Mouse (Mus musculus): ENCODE data around the gene Vars.
"Not testable (repeated sequence)": the region's sequence is repeated elsewhere in the genome, so short reads cannot be mapped to it uniquely, and the experiment has no call there.

The Vars gene

GRCm38 (mm10) chr17:35026206-35026605 lies 25.4 kb downstream of the Vars start:
- DNase-seq: no peak

GRCm38 (mm10) chr17:35027277-35028068 lies 26.7 kb downstream of the Vars start, which contains the start of gene Sapcd1:
TSS of gene Sapcd1 (minus strand) at chr17:35028016.
- DNase-seq: peak; percentile 42 to 43

- no peak for DNase-seq
Observed at GRCm38 (mm10) chr17:35028315-35028714, 27.5 kb downstream of the Vars start.

- DNase-seq: peak in 1 of 2 experiments; percentile 54
Observed at GRCm38 (mm10) chr17:35029691-35030532, 29.1 kb downstream of the Vars start.

- DNase-seq: no peak
Observed at GRCm38 (mm10) chr17:35031272-35031671, 30.5 kb downstream of the Vars start.

- no peak for DNase-seq
Observed at GRCm38 (mm10) chr17:35031880-35032279, 31.1 kb downstream of the Vars start.

- DNase-seq: no peak
Observed at GRCm38 (mm10) chr17:35032323-35032870, 31.6 kb downstream of the Vars start.

- DNase-seq: not testable (repeated sequence)
Observed at GRCm38 (mm10) chr17:35033703-35034102, 32.9 kb downstream of the Vars start.

- no peak for DNase-seq
Observed at GRCm38 (mm10) chr17:35034896-35035295, 34.1 kb downstream of the Vars start.

GRCm38 (mm10) chr17:35039121-35039873 lies 38.5 kb downstream of the Vars start:
- no peak for DNase-seq

- no peak for DNase-seq
Observed at GRCm38 (mm10) chr17:35043794-35044193, 43.0 kb downstream of the Vars start.

GRCm38 (mm10) chr17:35044904-35045806 lies 44.4 kb downstream of the Vars start:
- DNase-seq: no peak

- DNase-seq: no peak
Observed at GRCm38 (mm10) chr17:35045807-35046680, 45.3 kb downstream of the Vars start.

GRCm38 (mm10) chr17:35046681-35047455 lies 46.1 kb downstream of the Vars start, which contains the start of gene Msh5:
TSS of gene Msh5 (minus strand) at chr17:35046745.
- DNase-seq: peak; percentile 99

GRCm38 (mm10) chr17:35047688-35048087 lies 46.9 kb downstream of the Vars start:
- peak in 1 of 2 experiments; percentile 42 for DNase-seq

GRCm38 (mm10) chr17:35048149-35048931 lies 47.6 kb downstream of the Vars start:
- DNase-seq: peak in 1 of 2 experiments; percentile 39

- DNase-seq: no peak
Observed at GRCm38 (mm10) chr17:35048932-35049440, 48.2 kb downstream of the Vars start.

GRCm38 (mm10) chr17:35049561-35050016 lies 48.8 kb downstream of the Vars start, which contains the start of gene Clic1:
TSS of gene Clic1 (plus strand) at chr17:35049966.
- DNase-seq: peak; percentile 78 to 86

All from kidney, postnatal 4 days (tissue).